22 mouse cellular contexts compared by ENCODE assay signal in genomic region chr10:107230081-107230850, GRCm38 (mm10). TPM values are rescaled to one million over a fixed set of nuclear protein-coding genes. Genes with fewer than 3 reads are reported as not detected.
A peak's percentile ranks its signal among the peaks of the same experiment; 100 is the strongest.
DNase-seq lines count a peak whose midpoint lies in the region; ATAC-seq lines count a peak whose summit lies in the region.
"Had no signal": no experiment of that assay in that cellular context is flagged by ENCODE, and none has a peak within 500 bp of the region (broad histone marks: within the 10 kb centered on the region; RNA-seq: fewer than 3 reads in every experiment).

No protein-coding gene starts in this region.

- ATAC-seq in monocyte, adult 5-6 weeks (replicated peaks; ENCODE audit: insufficient number of reproducible peaks, low FRiP score, low TSS enrichment, poor library complexity, severe bottlenecking) = no peak
- ATAC-seq: activated CD4-positive, CD25-positive, alpha-beta regulatory T cell, adult 4 months; CD4-positive, CD25-positive, alpha-beta regulatory T cell, adult 4 months; Patski had no signal

- peak; percentile 94 for DNase-seq in 3T3-L1 (ENCODE audit: low read depth, low spot score)
- peak; percentile 95 for DNase-seq in adipocyte (ENCODE audit: low spot score)
- no peak for DNase-seq in urinary bladder, postnatal 25 days (ENCODE audit: low spot score)
- DNase-seq: adrenal gland, adult 2 months; adrenal gland, adult 8-10 months; adrenal gland, postnatal 10 days; adrenal gland, postnatal 14 days; adrenal gland, postnatal 25 days; adrenal gland, postnatal 36 days; B cell, adult 2 months; cerebellum, adult 11 months; cerebellum, adult 11-12 months; cerebellum, adult 18-20 months; cerebellum, adult 2 months; cerebellum, adult 8-10 months had no signal

RNA-seq across cellular contexts. Expression of gene Lin7a, which starts 41.2 kb away (rescaled TPM):
- total RNA-seq in monocyte, adult 5-6 weeks (2017) = not detected in 3 replicates
- total RNA-seq: CH12.LX, G1E, MEL had no signal
